Mouse (Mus musculus): Measurements from ENCODE around the gene Stpg4.

Stpg4 gene

DNA sequence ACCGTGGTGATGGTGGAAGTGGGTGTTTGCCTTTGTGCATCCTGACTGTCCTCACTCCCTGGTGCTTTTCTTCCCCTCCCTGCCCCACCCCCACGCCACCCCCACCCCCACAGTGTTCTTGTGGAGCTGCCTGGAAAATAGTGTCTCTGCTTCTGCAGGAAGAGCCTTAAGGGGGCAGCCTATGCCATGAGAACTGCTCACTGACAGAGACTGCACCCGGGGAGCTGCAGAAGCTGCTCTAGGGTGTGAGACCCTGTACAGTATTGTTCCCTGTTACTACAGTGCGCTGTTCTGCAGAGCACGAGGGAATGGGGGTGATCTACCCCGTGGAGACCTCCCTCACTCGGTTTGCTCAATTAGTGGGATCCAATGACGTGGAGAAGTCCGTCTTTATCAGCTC, 78.5 kb downstream of the Stpg4 start:
- no peak for DNase-seq

DNA sequence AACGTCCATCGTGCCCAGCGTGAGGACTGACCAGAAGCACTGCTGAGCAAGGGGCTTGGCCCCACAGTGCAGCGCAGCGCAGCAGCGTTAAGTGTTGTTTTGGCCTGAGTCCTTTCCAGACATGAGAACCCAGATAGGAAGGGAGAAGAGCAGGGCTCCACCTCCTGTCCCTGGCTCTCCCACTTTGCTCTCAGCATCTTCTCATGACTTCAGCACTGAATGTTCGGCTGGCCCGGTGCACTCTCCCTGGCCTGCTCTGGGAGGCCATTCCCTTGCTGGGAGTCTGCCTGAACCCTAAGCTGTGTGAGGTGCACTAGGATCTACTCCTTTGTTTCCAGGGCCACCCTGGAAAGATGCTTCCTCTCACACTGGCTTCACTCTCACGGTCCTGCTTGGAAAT, 79.2 kb downstream of the Stpg4 start:
- DNase-seq, result no peak

DNA sequence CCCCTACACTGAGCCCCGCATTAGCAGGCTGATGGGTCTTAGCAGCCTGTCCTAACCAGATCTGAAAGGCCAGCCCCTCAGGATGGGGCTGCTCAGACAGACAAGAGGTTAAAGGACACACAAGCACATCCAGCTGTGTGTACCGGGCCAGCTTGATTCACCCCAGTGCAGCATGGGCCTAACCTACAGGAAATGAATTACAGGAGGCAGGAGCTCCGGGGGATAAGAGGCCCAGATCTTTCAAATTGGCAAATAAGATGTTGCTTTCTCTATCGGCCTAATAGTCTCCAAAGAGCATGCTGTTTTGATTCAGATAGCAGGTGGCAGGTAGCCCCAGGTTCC, 82.3 kb downstream of the Stpg4 start:
- peak in 1 of 2 experiments; percentile 43 for DNase-seq

DNA sequence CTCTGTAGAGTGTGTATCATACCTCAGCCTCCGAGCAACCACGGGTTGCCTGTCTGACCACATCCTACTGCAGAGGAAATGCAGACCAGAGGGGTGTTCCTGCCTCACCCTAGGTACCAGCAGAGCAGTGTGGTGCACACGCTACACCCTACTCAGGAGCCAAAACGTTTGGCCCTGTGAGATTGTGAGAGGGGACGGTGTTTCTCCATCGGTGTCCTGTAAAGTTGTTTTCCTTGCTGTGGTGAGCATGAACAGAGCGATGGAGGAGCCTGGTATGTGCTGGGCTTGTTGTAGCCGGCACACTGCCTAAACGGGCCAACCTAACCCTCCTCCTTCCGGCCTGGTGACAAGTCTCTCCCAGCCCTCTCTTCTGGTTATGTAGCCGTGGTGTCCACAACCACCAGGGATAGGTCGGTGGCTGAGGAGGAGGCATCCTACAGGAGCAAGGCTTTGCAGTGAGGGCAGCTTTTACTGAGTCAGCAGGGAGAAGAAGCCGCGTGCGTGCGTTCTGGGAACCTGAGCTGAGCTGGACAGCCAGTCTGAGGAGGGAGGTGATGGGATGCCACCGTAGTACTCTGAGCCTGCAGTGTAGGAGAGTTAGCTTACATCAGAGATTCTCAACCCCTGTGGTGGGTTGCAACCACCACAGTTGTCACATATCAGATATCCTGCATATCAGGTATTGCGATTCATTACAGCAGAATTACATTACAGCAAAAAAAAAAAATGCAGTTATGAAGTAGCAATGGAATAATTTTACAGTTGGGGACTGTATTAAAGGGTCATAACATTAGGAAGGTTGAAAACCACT, 82.9 kb downstream of the Stpg4 start:
- peak; percentile 64 to 79 for DNase-seq

DNA sequence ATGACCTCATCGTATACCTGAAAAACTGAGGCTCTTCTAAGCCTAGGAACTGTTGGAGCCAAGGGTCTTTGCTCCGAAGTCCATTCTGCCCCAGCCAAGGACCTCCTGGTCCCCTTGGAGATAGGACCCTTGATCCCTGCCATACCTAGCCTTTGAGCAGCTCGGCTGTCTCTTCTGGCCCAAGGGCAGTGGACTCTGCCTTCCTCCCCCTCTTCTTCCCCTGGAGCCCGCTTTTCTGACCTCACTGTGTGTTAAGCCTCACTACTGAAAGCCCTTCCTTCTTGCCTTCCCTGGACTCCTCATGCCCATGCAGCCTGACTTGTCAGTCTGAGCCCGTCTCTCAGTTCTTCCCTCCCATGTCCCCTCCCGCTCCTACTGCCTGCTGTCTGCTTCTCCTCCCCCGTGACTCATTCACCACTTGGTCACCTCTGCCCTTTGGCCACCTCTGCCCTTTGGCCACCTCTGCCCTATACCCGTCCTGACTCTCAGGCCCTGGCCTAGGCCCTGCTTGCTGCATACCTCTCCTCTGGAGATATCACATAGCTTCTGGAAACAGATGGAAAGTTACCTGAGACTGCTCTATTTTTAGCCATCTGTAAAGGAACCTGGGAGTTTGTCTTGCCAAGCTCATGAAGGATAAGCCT, 84.4 kb downstream of the Stpg4 start:
- DNase-seq, result no peak
